Mouse (Mus musculus): ENCODE data around the gene Scrn1.

Gene Scrn1

GRCm38 (mm10) chr6:54530182-54530581 is 36.1 kb downstream of the Scrn1 start:
- DNase-seq (ENCODE audit: low spot score) = no peak

DNA sequence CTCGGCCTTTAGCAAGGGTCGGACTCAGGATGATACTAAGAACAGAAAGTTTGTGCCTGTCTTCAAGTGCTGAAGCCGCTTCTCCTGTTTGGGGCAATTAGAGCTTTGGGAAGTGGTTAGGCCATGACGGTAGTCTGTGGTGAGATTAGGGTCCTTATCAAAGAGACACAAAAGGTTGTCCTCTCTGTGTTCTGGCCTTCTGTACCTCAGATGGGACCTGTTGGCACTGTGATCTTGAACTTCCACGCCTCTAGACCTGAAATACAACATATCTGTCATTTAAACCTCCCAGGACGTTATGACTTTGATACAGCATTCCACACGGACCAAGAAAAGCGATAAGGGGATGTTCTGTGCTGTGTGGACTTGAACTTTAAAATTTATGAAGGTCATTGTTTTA is 37.6 kb downstream of the Scrn1 start:
- DNase-seq (ENCODE audit: low spot score) = no peak

DNA sequence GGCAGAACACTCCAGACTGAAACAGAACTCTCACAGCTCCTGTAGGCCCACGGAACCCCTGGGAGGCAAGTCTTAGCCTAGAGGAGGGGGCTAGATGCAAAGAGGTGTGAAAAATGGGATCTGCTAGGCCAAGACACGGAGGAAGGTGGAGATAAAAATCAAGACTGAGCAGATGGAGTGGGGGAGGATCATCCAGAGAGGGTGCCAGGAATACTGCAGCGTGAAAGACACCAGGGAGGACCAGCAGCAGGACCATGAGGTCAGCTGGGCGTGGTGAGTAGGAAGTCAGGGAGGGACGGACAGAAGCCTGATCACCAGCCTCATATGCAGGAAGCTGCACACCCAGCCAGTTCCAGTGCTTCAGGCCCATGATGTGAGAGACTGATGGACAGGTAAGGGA is 47.5 kb downstream of the Scrn1 start:
- DNase-seq (ENCODE audit: low spot score) = no peak

- DNase-seq (ENCODE audit: low spot score) = no peak
These were observed 49.7 kb downstream of the Scrn1 start for GRCm38 (mm10) chr6:54516512-54517134.

GRCm38 (mm10) chr6:54512256-54512655 is 54.0 kb downstream of the Scrn1 start:
- no peak for DNase-seq (ENCODE audit: low spot score)

DNA sequence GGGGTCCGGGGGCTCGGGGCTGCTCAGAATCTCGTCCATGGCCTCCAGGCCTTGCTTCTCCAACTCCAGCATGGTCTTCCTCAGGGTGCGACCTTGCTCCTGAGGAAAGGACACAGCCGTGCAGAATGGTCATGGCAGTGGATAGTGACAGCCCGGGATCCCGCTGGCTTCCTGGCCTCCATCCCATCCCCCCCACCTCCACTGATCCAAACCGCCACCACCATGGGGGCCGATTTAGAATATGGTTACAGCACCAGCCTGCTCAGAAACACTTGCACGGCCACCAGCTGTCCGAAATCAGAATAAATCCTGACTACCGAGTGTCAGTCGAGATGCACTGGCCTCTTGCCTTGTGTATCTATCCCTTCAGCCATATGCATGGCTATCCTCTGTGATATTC is 57.0 kb downstream of the Scrn1 start:
- no peak for DNase-seq (ENCODE audit: low spot score)

DNA sequence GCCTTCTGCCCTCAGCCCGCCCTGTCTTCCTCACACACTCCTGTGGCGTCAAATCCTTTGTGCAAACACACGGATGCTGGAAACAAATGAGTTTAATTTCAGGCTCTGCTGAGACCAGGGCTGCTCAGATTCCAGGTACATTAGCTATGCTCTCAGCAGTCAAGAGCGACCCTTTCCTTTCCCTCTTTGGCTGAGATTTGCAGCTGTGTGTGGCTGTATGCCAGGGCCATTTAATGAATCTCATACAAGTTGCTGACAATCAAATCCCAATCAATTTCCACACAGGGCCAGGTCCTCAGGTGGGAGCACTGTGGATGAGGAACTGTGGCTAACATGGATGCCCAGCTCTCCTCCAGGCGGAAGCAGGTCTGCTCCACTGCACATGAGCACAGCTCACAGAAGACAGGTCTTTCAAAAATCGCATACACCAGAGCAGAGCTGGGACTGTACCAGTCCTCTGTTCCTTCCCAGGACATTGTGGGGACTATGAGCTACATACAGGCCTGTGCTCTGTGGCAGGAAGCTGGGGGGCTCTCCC is 58.0 kb downstream of the Scrn1 start:
- DNase-seq (ENCODE audit: low spot score) = no peak

- no peak for DNase-seq (ENCODE audit: low spot score)
These were observed 58.5 kb downstream of the Scrn1 start for GRCm38 (mm10) chr6:54507808-54508207.

DNA sequence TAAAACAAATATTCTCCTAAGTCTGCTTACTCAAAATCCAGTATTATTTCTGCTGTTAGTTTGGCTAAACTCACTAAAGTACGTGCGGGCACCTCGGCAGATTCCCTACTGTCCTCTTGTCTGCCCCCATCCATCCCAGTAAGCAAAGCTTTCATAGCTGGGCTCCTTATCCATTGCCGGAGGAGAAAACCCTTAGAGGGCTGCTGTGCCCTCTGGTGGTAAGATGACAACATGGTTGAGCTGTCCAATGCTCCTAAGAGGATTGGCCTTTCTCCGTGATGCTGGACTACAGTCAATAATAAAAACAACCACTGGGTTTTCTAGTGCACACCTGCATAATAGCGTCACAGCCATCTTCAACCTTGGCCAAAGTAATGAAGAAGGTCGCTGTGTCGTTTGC is 59.3 kb downstream of the Scrn1 start:
- peak; percentile 53 for DNase-seq (ENCODE audit: low spot score)

- no peak for DNase-seq (ENCODE audit: low spot score)
These were observed 60.0 kb downstream of the Scrn1 start for GRCm38 (mm10) chr6:54506318-54506717.

DNA sequence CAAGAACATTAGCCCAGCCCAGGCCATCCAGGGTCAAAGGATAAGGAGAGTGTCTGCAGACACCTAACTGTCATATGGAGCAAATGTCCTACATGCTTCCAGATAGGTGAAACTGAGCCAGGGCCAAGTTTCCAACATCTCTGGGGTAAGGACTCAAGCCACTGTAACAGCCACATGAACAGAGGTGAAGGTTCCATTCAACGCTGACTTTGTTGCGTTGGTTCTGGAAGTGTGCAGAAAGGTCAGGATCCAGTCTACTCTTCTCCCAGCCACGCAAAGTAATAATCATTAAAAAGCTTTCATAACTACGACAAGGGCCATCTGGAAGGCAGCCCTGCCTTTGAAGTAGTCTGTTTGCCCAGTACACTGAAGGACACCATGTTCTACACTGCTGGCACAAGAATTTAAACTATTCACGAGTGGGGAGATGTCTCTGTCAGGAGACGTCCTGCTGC is 63.6 kb downstream of the Scrn1 start:
- no peak for DNase-seq (ENCODE audit: low spot score)

GRCm38 (mm10) chr6:54496214-54496613 is 70.1 kb downstream of the Scrn1 start:
- DNase-seq (ENCODE audit: low spot score) = no peak

GRCm38 (mm10) chr6:54494612-54495398 is 71.5 kb downstream of the Scrn1 start:
- DNase-seq (ENCODE audit: low spot score) = no peak

DNA sequence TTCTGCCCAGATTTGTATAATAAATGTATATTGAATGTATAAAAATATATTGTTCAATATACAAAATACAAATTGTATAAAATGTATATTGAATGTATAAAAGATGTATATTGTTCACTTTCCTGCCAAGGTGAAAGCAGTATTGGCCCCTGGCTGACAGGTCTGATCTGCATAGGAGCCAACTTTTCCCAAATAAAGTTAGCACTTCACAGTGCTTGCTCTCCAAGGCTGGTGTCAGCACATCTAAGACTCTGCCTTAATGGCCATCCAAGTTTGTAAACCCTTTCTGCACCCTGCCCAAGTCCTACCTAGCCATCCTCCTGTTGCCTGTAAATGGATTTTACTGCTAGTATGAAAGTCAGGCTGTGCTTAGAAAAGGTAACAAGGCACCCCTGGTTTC is 72.2 kb downstream of the Scrn1 start:
- DNase-seq (ENCODE audit: low spot score) = no peak

DNA sequence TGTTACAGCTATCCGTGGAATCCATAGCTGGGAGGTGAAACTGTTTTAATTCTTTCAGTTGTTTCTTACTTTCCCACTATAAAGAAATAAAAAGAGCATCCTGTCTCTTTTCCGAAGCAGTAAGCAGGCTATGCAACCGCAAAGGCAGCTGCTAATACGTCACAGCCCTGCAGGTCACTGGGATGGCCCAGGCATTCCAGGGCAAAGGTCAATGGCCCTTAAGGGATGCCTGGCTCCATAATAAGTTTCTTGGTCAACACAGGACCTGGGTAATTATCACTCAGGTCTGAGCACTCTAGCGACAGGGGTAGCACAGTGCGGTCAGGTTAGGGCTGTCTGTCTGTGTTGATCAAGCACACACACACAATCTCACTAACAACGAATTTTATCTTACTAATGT is 75.2 kb downstream of the Scrn1 start:
- DNase-seq (ENCODE audit: low spot score) = no peak

GRCm38 (mm10) chr6:54485973-54486569 is 80.2 kb downstream of the Scrn1 start:
- no peak for DNase-seq (ENCODE audit: low spot score)

DNA sequence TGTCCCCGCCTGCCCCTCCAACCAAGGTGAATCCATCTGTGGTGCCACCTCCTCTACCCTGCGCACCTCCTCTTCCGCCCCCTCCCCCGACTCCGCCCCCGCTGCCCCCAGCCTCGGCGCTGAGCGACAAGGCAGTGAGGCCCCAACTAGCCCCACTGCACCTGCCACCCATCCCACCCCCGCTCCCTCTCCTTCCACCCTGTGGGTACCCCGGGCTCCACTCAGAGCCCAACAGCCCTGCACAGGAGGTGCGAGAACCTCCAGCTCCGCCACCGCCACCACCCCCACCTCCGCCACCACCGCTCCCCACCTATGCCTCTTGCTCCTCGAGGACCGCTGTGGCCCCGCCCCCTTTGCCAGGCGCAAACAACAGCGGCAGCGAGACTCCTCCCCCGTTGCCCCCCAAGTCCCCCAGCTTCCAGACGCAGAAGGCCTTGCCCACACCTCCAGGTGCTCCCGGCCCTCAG is 80.8 kb downstream of the Scrn1 start:
- no peak for DNase-seq (ENCODE audit: low spot score)

- DNase-seq (ENCODE audit: low spot score) = no peak
These were observed 81.3 kb downstream of the Scrn1 start for GRCm38 (mm10) chr6:54485000-54485399.

DNA sequence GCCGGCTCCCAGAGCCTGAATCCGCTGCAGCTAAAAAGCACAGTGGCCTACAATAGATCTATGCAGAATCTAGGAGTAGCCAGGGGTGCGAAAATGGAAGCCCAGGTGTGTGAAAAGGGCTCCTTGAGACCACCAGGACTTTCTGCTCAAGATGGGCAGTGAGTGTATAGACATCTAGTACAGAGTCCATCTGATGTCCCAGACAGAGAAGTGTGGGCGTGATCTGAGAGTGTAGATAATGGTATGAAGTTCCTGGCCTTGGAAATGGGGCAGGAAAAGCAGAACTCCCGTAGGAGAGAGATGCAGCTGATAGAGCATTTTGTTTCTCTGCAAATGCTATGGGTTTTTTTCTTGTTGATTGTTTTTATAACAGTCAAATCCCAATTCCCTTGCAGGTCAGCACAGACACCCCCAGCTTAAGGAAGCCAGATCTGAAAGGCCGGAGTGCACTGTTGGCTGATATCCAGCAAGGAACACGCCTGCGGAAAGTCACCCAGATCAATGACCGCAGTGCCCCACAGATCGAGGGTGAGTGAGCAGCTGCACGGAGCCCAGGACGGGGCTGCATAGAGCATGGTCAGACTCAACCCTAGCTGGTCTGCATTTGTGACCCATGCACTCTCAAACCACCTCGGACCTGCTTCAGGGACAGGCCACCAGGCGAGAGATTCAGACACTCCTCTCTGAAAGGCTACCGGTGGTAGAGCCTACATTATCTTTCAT is 84.7 kb downstream of the Scrn1 start:
- no peak for DNase-seq (ENCODE audit: low spot score)

- no peak for DNase-seq (ENCODE audit: low spot score)
These were observed 87.5 kb downstream of the Scrn1 start for GRCm38 (mm10) chr6:54478646-54479324.

GRCm38 (mm10) chr6:54475926-54476667 is 90.2 kb downstream of the Scrn1 start:
- peak; percentile 71 for DNase-seq (ENCODE audit: low spot score)
